Comparison of ENCODE assay signal across 22 mouse cellular contexts in genomic region chr5:36885595-36885994, GRCm38 (mm10). TPM values are rescaled to one million over a fixed set of nuclear protein-coding genes. Genes with fewer than 3 reads are reported as not detected.
"Had no signal": no experiment of that assay in that cellular context is flagged by ENCODE, and none has a peak within 500 bp of the region (broad histone marks: within the 10 kb centered on the region; RNA-seq: fewer than 3 reads in every experiment).

No protein-coding gene starts in this region.

- DNase-seq: kidney, adult 11 months; kidney, adult 8-10 months; kidney, postnatal 14 days; kidney, postnatal 4 days; liver, postnatal 0 days; right cerebral cortex, adult 18-20 months; right cerebral cortex, postnatal 14 days; right cerebral cortex, postnatal 4 days; thymus, adult 2 months; thymus, postnatal 14 days; thymus, postnatal 4 days had no signal

- H3K4me1 ChIP-seq: megakaryocyte, embryonic 14.5 days had no signal

- H3K27ac ChIP-seq: kidney, embryonic 15.5 days; liver, embryonic 14.5 days; macrophage; midbrain, embryonic 10.5 days; midbrain, embryonic 13.5 days; stomach, postnatal 0 days had no signal

- H3K4me3 ChIP-seq: kidney, embryonic 15.5 days; megakaryocyte, embryonic 14.5 days; midbrain, embryonic 10.5 days; midbrain, embryonic 13.5 days; myocyte had no signal

RNA-seq across cellular contexts. Expression of gene Ppp2r2c, which starts 17.3 kb away (rescaled TPM):
- total RNA-seq: monocyte, adult 5-6 weeks had no signal
- polyA plus RNA-seq: liver, adult 2 months; liver, embryonic 14.5 days; liver, postnatal 0 days; lung, postnatal 0 days; macrophage had no signal
